Mouse (Mus musculus) lung, postnatal 0 days (tissue): ENCODE data around the gene Ctxn1.

Experiments used
- CTCF ChIP-seq: IDR thresholded peaks from 2 replicates; pipeline ENCODE4 v1.5.1; 2016; ENCODE audit warnings: antibody characterized with exemption, mild to moderate bottlenecking
- EP300 ChIP-seq: IDR thresholded peaks from 2 replicates; pipeline ENCODE4 v1.6.1; 2016; ENCODE audit warnings: antibody characterized with exemption, mild to moderate bottlenecking, control low read depth

DNA sequence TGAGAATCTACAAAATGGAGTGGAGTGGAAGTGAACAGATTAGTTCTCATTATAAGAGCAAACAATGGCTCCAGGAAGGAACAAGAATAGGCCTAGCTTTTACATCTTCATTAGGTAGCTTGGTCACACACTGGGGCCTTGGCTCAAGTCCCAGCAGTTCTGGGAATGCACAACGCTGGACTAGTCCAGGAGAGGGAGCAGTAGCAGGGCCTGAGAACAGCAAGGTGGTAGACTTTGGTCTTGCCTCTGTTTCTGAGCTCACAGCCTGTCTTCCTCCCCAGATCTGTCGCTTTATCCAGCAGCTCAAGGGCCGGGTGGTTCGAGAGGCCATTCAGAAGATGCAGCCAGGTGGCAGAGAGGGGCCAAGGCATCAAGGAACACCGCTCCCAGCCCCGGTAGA lies 5.1 kb downstream of the Ctxn1 start:
- TF ChIP-seq CTCF = peak; percentile 67
- no peak for TF ChIP-seq EP300
